Mouse (Mus musculus) yolk sac, embryonic 10.5 days (tissue): ENCODE measurements around the gene Sgcd.
A peak's percentile ranks its signal among the peaks of the same experiment; 100 is the strongest.
"Not testable (repeated sequence)": the region's sequence is repeated elsewhere in the genome, so short reads cannot be mapped to it uniquely, and the experiment has no call there.

Experiments used
- DNase-seq: peaks from one replicate; pipeline ENCODE4 v3.0.0-alpha.2; 2017; ENCODE audit warnings: low spot score

The Sgcd gene

DNA sequence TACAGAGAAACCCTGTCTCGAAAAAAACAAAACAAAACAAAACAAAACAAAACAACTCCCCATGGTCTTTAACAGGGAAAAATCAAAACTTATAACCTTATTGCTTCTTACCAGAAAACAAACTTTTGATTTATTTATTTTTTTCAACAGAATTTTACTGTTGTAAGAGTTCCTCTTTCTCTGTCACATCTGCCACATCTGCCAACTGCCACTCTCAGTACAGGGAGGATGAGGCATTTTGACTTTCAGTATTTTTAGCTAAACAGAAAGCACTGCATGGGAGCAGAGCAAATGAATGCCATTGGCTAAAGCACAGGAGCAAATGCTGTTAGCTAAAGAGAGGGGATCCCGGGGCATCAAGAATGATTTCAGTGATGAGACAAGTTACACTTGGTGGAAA, 528.6 kb downstream of the Sgcd start:
- DNase-seq, result no peak

- no peak for DNase-seq
Observed at GRCm38 (mm10) chr11:47459214-47459613, 529.6 kb downstream of the Sgcd start.

DNA sequence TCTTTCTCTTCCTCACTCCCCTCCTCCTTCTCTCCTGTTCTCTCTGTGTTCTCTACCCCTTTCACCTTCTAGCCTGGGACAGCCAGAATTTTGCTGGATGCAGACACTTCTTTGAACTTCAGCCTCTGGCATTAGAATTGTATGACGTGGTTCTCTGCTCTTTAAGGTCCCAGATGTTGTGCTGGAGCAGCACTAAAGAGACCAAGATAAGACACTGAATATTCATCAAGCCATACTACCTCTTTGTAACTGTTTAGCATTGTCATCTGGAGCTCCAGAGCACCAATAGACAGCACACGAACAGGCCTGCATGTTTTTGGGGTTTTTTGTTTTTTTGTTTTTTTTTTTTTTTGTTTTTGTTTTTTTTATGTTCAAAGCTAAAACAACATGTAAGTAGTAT, 541.0 kb downstream of the Sgcd start:
- DNase-seq, result no peak

GRCm38 (mm10) chr11:47446337-47446736, 542.4 kb downstream of the Sgcd start:
- no peak for DNase-seq

DNA sequence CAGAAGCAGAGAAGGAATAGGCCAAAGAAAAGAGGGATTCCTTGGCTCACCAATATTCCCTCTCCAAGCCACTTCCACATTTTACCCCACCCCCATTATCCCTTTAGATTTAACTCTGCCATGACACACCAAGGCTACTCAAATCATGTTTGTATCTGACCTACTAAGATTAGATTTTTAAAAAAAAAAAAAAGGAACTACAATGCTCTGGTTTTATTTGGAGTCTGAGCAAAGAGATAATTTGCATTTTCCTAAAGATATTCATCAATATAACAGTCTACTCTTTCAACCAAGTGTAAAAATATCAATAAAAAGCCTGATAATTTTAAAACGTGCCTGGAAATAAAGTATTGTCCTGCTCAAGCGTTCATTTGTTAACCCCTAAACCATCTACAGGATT, 543.1 kb downstream of the Sgcd start:
- DNase-seq, result no peak

DNA sequence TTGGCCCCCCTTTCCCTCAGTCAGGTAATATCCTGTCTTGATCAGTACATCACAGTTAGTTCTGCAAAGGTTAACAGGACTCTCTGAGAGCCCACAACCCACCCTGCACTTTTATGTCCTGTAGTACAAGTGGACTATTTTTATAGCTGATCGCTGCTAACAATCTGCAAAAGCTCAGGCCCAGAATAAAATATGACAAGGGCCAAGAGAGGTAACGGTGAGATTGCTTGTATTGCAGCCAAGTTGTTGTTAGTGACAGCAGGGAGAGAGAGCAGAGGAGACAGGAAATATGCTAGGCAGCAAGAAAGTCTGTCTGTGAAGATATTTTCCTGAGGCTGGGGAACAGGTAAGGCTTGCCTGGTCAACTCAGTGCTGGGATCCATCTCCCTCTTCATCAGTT, 546.5 kb downstream of the Sgcd start:
- DNase-seq, result no peak

DNA sequence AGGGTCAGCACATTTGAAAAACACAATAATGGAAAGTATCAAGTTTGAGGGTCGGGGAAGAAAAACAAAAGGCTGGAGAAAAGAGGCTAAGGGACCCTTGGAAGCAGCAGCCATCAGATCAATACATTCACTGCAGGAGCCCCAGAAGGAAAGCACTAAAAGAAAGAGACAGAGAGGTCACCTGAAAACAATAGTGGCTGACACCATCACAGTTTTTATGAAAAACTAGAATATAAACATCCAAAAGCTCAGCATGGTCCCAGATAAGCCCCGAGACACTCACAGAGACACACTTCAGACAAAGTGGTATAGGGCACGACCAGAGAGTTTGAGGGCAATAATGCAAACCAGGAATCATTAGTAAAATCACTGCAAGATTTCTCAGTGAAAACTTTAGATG, 589.2 kb downstream of the Sgcd start:
- DNase-seq, result no peak

DNA sequence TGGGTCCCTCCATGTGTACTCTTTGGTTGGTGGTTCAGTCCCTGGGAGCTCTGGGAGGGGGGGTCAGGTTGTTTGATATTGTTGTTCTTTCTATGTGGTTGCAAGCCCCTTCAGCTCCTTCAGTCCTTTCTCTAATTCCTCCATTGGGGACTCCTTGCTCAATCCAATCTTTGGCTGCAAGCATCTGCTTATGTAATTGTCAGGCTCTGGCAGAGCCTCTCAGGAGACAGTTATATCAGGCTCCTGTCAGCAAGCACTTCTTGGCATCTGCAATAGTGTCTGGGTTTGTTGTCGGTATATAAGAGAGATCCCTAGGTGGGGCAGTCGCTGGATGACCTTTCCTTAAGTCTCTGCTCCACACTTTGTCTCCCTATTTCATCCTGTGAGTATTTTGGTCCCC, 598.0 kb downstream of the Sgcd start:
- DNase-seq, result not testable (repeated sequence)

DNA sequence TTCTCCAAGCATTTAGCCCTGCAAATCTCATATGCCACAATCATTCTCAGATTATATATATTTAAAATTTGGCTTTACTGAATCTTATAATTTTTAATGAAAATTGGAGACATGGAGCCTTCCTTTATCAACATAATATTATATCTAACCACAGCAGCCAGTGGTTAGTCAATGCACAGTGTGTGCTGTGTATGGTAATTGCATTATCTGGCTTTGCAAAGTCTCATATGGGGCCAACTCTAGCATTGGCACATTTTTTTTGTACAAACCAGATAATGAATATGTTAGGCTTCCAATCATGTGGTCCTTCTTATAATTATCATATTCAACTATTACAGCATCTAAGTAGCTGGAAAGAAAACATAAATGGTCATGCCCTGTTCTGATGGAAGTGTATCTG, 599.4 kb downstream of the Sgcd start:
- DNase-seq, result no peak

GRCm38 (mm10) chr11:47387726-47388125, 601.0 kb downstream of the Sgcd start:
- DNase-seq, result no peak

GRCm38 (mm10) chr11:47386136-47386535, 602.6 kb downstream of the Sgcd start:
- DNase-seq, result no peak

- no peak for DNase-seq
Observed at GRCm38 (mm10) chr11:47379630-47379958, 609.2 kb downstream of the Sgcd start.

GRCm38 (mm10) chr11:47378843-47379629, 609.7 kb downstream of the Sgcd start:
- peak; percentile 54 for DNase-seq

DNA sequence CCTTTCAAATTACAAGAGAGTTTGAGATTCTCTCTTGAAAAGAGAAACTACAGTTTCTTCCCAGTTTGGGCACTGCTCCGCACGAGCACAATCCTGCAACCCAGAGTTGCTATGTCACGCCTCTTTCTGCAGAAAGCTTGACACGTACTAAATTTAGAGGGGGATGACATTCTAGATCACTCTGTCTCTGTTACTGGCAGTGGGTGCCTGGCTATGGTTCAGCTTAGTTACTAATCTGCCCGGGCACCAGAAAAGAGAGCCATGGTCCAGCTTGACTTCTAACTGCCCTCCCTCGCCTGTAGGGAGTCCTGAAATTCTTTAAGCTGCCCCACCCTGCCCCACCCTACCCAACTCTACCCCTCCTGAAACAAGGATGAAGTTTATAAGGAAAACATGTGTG, 611.3 kb downstream of the Sgcd start:
- DNase-seq, result no peak

- DNase-seq, result no peak
Observed at GRCm38 (mm10) chr11:47376915-47377314, 611.9 kb downstream of the Sgcd start.

DNA sequence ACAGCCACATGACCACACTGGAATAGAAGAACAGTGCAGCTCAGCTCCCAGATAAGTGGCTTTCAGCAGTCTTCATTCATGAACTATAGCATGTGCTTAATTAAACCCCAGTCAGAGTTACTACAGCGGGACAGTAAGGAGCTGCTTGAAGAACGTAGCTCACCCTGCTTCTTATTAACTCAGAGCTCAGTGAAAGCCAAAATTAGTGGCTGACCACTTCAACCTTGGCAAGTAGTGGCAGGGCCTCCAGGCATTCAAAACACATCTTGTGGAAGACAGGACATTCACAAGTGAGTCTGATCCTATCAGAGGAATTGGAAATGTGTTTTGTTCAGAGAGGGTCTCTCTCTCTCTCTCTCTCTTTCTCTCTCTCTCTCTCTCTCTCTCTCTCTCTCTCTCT, 617.2 kb downstream of the Sgcd start:
- DNase-seq, result no peak

GRCm38 (mm10) chr11:47351585-47351984, 637.2 kb downstream of the Sgcd start:
- no peak for DNase-seq

GRCm38 (mm10) chr11:47343486-47343885, 645.3 kb downstream of the Sgcd start:
- DNase-seq, result no peak

DNA sequence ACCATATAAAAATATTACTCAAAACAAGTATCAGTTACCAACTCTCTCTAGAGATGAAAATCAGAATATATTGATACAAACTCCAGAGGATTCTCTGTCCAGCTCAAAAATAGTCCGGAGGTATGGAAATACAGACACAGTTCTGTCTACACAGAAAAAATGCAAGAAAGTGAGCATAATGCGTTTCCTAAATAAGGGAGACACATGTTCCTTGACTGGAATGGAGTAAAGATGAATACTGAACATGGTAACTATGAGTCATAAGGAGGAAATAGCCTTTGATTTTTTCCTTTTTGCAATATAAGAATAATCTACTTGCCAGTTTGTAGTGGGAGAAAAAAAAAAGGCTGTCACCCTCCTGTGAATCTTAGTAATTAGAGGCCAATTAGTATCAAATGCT, 655.1 kb downstream of the Sgcd start:
- no peak for DNase-seq

DNA sequence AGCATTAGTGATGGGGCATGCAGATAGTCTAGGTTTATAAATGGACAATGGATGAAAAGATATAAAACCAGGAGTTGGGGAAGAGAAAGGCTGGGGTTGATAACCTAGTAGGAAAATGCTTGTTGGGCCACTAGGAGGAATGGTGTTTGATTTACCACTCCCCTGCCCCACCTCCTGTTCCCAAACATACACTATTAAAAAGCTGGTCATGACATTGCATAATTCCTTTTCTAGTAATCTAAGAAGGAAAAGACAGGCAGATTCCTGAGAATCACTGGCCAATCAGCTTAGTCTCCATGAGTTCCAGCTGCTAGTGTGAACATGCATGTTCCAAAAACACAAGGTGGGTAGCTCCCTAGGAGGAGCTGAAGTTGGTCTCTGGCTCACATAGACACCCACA, 683.2 kb downstream of the Sgcd start:
- no peak for DNase-seq

DNA sequence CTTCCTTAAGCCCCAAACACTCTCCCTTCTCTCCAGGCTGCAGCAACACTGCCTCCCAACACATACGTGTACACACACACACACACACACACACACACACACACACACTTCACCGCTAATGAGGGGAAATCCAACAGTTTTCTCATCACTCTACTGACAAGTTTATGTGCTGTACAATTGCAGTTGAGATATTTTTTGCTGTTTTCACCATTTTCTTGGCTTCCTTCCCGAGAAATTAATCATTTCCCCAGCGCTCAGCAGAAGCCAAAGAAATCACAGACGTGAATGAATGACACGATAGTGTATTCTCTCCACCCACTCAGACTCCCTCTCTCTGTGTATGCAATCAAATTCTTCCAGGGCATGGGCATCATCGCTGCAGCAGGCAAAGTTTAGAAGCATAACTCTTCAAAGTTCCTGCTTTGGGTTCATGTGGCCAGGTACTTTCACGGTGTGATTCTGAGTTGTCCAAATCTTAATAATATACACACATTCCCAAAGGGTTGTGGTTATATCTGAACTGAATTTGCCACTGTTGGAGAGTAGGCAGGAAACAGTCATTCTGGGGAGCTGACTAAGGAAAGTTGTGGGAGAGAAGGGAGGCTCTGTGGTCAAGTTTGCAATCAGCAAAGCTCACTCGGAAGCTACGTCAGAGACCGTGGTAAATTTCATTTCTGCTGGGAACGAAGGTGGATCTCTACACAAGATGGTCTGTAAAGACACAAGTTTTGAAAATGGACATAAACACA, 683.9 kb downstream of the Sgcd start:
- DNase-seq, result no peak

GRCm38 (mm10) chr11:47299777-47300176, 689.0 kb downstream of the Sgcd start:
- DNase-seq, result no peak

DNA sequence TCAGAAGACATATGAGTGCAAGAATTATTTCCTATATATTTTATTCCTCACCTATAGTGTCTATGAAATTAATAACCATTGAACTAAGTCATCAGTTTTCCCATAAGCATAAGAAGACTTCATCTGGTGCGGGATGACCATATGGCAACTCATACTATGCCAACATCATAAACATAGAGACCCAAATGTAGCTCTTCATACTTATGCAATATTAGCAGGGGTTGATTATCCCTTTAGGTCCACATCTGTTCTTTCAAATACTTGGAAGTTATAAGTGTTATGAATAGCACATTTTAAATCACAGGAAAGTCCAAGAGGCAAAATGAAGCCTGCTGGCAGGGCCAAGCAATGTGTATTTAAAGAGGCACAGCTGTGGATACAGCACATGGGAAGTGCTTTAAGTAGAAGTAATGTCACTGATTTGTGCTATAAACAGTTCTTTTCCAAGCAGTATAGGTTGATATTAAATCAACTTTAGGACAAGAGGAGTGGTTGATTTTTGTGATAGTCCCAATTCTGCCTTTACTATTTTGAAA, 690.9 kb downstream of the Sgcd start:
- no peak for DNase-seq

DNA sequence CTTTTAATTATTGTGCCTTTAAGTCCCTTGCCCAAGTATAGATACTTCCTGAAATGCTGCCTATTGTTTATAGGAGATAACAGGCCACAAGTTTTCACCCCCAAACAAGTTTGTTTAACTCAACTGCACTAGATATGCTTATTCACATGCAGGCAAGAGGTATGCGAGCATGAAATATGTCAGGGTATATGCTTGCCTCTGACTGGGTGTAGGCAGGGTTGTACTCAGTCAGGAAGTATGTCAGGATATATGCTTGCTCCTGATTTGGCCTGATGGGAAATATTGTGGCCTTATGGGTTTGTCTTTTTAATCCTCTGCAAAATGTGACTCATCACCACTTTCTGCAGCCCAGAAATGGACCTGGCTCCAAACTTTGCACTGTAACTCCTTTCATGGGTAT, 694.0 kb downstream of the Sgcd start:
- no peak for DNase-seq
